Mouse (Mus musculus) Patski (cell line): ENCODE data around the gene Plod1. TPM values are rescaled to one million over a fixed set of nuclear protein-coding genes. Genes with fewer than 3 reads are reported as not detected.

Source experiments
- ATAC-seq: fragments of 100-300 bp; one replicate; pipeline ENCODE4 v1.8.0; 2021
- CTCF ChIA-PET: fragments of 350-600 bp; sonication (Branson Sonifier 250); formaldehyde crosslinking; loops from one replicate; lab custom pipeline; 2022; ENCODE audit warnings: inconsistent platforms; lab: Charles Lee
- POLR2A ChIA-PET: fragments of 350-600 bp; sonication (Branson Sonifier 250); formaldehyde crosslinking; loops from one replicate; lab custom pipeline; 2022; ENCODE audit warnings: antibody characterized with exemption, inconsistent platforms; lab: Charles Lee
- DNase-seq: peaks from one replicate; pipeline ENCODE4 v3.0.0-alpha.2; 2011; ENCODE audit warnings: low read depth, low spot score
- H3K27me3 ChIP-seq: fragments of 371-371 bp; one replicate; pipeline ENCODE4 v1.5.1; 2021
- CTCF ChIP-seq: fragments of 100-300 bp; IDR thresholded peaks from one replicate; pipeline ENCODE4 v1.5.1; 2021
- in situ Hi-C: fragments of 300-500 bp; cut with MboI; formaldehyde crosslinking; loops from 3 replicates; pipeline ENCODE4 v1.11.1; 2018; ENCODE audit warnings: low pct_unique_long_range_greater_than_20kb, mixed read lengths
- polyA plus RNA-seq: library from polyadenylated mRNA; unstranded; gene quantifications from one replicate; pipeline ENCODE4 v1.2.3, GENCODE M21; 2021

The Plod1 gene
- polyA plus RNA-seq, 1 experiment from 2014 or later, result 39.3 TPM

DNA sequence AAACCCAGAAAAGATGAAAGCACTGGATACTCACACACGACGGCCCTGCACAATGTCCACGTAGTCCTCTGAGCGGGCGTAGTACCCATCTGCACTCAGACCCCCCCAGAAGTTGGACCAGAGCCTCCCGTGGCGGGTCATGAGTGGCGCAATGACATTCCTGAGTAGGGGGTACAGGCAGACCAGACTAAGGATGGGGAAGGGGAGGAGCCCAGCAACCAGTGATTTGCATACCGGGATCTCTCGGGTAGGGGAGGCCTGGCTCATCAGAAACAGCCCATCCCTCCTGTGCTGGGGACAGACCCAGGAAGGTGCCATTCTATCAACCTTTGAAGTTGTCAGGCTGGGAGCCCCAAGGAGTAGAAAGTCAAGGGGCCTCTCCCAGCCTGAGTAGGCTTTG lies 15.6 kb downstream of the Plod1 start:
- H3K27me3 ChIP-seq, result no peaks in the 10 kb centered on the region
- CTCF ChIA-PET, result no interaction called here
- ATAC-seq, result no peak
- POLR2A ChIA-PET, result no interaction called here
- no peak for DNase-seq
- no peak for TF ChIP-seq CTCF
- in situ Hi-C loops, result no loop called here

DNA sequence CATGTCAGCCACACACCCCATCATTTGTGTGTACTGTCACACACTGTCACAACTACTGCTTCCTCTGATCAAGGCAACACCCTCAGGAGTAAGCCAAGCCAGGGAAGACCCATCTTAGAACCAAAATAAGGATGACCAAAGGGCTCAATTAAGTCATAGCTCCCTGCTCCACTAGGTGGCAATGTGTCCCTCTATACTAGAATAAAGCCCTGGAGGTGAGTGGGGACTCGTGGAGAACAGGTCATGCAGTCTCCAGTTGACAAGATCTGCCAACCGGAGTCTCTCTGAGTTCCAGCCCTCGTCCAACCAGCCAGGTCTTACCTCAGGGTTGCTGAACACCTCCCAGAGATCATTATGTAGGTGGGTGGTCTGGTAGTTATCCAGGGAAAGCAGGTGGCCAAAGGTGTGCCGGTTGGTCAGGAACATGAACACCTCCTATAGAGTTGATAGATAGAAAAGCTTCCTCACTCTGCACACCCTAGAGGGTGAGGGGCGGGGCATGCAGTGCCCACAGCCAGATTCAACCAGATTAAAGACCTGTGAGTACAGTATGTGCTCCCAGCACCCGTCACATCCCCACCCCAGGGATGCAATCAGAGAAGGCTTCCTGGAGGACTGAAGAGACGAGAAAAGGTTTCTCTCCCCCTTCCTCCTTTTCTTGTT lies 18.0 kb downstream of the Plod1 start:
- ChIA-PET POLR2A (no interaction called here), CTCF (interaction anchor here (1.6 kb wide), 2 partner anchors 12 to 13 kb away, joined by 3 read pairs; no protein-coding TSS in a partner anchor)
- peak; percentile 54 for ATAC-seq
- in situ Hi-C loops, result loop anchor here (5.0 kb wide), 1 partner anchor 34 kb away; no protein-coding TSS in a partner anchor
- TF ChIP-seq CTCF, result peak; percentile 78
- H3K27me3 ChIP-seq, result no peaks in the 10 kb centered on the region
- DNase-seq, result no peak

DNA sequence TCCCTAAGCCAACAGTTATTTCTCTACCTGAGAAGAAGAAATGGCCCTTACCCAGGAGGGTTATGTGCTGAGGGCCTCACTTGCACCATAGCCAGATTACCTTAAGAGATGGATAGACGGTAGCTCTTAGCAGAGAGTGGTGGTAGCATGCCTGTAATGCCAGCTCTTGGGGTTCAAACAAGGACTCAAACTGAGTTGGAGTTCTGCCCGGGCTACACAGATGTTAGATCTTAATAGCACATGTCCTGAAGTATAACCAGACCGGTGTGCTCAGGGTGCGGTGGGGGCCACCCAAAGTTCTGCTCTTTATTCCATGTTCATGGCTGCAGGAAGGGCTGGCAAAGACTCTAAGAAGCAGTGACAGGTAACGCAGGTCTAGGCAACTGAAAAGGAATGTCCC lies 27.1 kb downstream of the Plod1 start:
- POLR2A ChIA-PET, result interaction anchor here (0.6 kb wide), 1 partner anchor 27 kb away, joined by 3 read pairs; no protein-coding TSS in a partner anchor
- no peak for TF ChIP-seq CTCF
- CTCF ChIA-PET, result interaction anchor here (0.6 to 0.7 kb wide), 2 partner anchors 25 to 57 kb away, joined by 3 read pairs; no protein-coding TSS in a partner anchor
- DNase-seq (no peak), ATAC-seq (no peak)
- in situ Hi-C loops, result no loop called here
- H3K27me3 ChIP-seq, result no peaks in the 10 kb centered on the region

- H3K27me3 ChIP-seq, result no peaks in the 10 kb centered on the region
- TF ChIP-seq CTCF, result no peak
- ChIA-PET CTCF (interaction anchor here (1.0 to 1.3 kb wide), 2 partner anchors 10 to 13 kb away, joined by 3 read pairs; no protein-coding TSS in a partner anchor), POLR2A (no interaction called here)
- in situ Hi-C loops, result no loop called here
- ATAC-seq (peak; percentile 87), DNase-seq (peak; percentile 54)
Measured at GRCm38 (mm10) chr4:147906230-147906629, 30.3 kb downstream of the Plod1 start.

DNA sequence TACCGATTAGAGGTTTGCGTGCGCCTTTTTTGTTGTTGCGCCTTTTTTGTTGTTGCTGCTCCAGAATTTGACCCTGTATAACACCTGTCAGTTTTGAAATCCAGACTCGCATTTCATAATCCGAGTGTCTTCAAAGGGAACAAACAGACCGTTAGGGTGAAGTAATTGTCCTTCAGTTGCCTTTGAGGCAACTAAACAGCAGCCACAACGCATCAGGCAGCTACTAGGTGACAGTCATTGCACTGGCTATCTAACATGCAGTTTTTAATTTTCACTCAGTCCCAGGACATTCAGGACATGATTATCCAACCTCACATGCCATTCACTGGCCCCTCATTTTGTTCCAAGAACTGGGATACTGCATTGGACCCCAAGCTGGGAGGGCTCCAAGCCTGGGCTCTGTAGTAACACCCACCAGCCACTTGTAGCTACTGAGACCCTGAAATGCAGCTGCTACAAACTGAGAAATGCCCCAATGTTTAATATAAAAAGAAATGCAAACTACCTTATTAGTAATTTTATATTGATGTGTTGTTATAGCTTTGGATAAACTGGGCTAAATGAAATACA lies 31.4 kb downstream of the Plod1 start:
- no peak for ATAC-seq

DNA sequence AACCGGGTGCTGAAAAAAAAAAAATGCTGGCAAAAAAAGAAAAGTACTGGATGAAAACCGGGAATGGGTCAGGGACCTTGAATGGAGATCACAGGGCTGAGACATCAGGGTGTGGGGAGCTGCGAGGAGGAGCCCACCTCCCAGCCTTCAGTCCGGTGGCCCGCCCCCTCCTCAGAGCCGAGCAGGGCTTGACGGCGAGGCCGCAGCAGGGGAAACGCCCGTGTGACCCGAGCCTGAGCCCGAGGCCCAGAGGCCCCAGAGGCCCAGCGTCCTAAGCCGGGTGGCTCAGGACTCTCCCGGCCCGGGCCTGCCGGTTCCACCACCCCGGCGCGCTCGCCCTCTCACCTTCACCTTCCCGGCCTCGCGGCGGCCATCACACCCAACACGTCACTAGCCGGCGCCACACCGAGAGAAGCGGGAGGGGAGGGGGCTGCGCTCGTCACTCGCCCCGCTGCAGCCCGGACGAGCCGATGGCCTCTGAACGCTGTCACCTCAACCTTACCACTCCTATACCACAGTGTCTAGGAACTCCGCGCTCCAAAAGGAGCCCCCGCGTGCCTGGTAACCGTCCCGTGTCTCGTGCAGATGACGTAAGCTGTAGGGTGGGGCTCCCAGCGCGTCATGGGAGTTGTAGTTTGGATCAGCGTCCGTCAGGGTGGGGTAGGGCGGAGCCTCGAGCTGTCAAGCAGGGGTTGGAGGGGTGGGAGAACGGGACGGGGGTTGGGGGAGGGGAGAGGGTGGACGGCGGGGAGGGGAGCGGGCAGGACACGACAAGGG lies 32.1 kb downstream of the Plod1 start, which contains the start of gene Mfn2:
Gene Mfn2, minus strand, starts transcription at position 392 of the 777 bp plus-strand sequence.
- ATAC-seq (peak; percentile 63), DNase-seq (peak; percentile 42)
- no peaks in the 10 kb centered on the region for H3K27me3 ChIP-seq
- in situ Hi-C loops, result no loop called here
- ChIA-PET CTCF (no interaction called here), POLR2A (interaction anchor here (1.2 to 1.3 kb wide), 2 partner anchors 13 to 32 kb away, joined by 3 to 4 read pairs; partner anchors contain the start of gene Plod1)
- TF ChIP-seq CTCF, result no peak

More for the DNA sequence above, 31.4 kb downstream of the Plod1 start:
- CTCF ChIA-PET, result interaction anchor here (1.0 to 1.3 kb wide), 2 partner anchors 11 to 14 kb away, joined by 3 read pairs; no protein-coding TSS in a partner anchor
- no peak for DNase-seq
- POLR2A ChIA-PET, result interaction anchor here (0.7 to 1.3 kb wide), 2 partner anchors 11 to 31 kb away, joined by 3 to 4 read pairs; partner anchors contain the start of gene Plod1
- H3K27me3 ChIP-seq, result no peaks in the 10 kb centered on the region
- no peak for TF ChIP-seq CTCF
- in situ Hi-C loops, result no loop called here

- in situ Hi-C loops, result no loop called here
- DNase-seq (no peak), ATAC-seq (no peak)
- ChIA-PET CTCF (interaction anchor here (1.5 kb wide), 1 partner anchor 11 kb away, joined by 5 read pairs; no protein-coding TSS in a partner anchor), POLR2A (interaction anchor here (1.2 kb wide), 1 partner anchor 13 kb away, joined by 3 read pairs; no protein-coding TSS in a partner anchor)
- no peaks in the 10 kb centered on the region for H3K27me3 ChIP-seq
- no peak for TF ChIP-seq CTCF
Measured at GRCm38 (mm10) chr4:147903601-147904000, 33.0 kb downstream of the Plod1 start.

- H3K27me3 ChIP-seq, result no peaks in the 10 kb centered on the region
- POLR2A ChIA-PET, result interaction anchor here (1.2 kb wide), 1 partner anchor 12 kb away, joined by 3 read pairs; no protein-coding TSS in a partner anchor
- in situ Hi-C loops, result no loop called here
- no peak for ATAC-seq
- no peak for DNase-seq
- no peak for TF ChIP-seq CTCF
- CTCF ChIA-PET, result interaction anchor here (1.5 kb wide), 1 partner anchor 11 kb away, joined by 5 read pairs; no protein-coding TSS in a partner anchor
Measured at GRCm38 (mm10) chr4:147902906-147903500, 33.6 kb downstream of the Plod1 start.

GRCm38 (mm10) chr4:147900452-147900851 lies 36.1 kb downstream of the Plod1 start:
- ChIA-PET CTCF (no interaction called here), POLR2A (no interaction called here)
- in situ Hi-C loops, result no loop called here
- TF ChIP-seq CTCF, result no peak
- DNase-seq (no peak), ATAC-seq (no peak)
- no peaks in the 10 kb centered on the region for H3K27me3 ChIP-seq

GRCm38 (mm10) chr4:147897348-147897747 lies 39.2 kb downstream of the Plod1 start:
- CTCF ChIA-PET, result no interaction called here
- ATAC-seq (no peak), DNase-seq (no peak)
- in situ Hi-C loops, result no loop called here
- TF ChIP-seq CTCF, result no peak
- no peaks in the 10 kb centered on the region for H3K27me3 ChIP-seq
- POLR2A ChIA-PET, result no interaction called here
